Mouse (Mus musculus) kidney, embryonic 15.5 days (tissue): ENCODE measurements around the gene Igtp. TPM values are rescaled to one million over a fixed set of nuclear protein-coding genes. Genes with fewer than 3 reads are reported as not detected.

Experiments
- ATAC-seq: fragments of 200-750 bp; cut with Nextera tagmentation; replicated peaks from 2 replicates; pipeline ENCODE4 v1.8.0; 2017; ENCODE audit warnings: moderate TSS enrichment; ENCODE audit not compliant: low FRiP score
- H3K27ac ChIP-seq: fragments of 300-500 bp; sonication (generic); 2 replicates; pipeline ENCODE4 v1.5.1; 2015; ENCODE audit warnings: mild to moderate bottlenecking, inconsistent platforms
- H3K27me3 ChIP-seq: fragments of 300-500 bp; sonication (generic); 2 replicates; pipeline ENCODE4 v1.6.1; 2015; ENCODE audit warnings: inconsistent platforms
- H3K36me3 ChIP-seq: fragments of 300-500 bp; sonication (generic); 2 replicates; pipeline ENCODE4 v1.6.1; 2015; ENCODE audit warnings: inconsistent platforms
- H3K4me1 ChIP-seq: fragments of 300-500 bp; sonication (generic); 2 replicates; pipeline ENCODE4 v1.6.1; 2015; ENCODE audit warnings: inconsistent platforms
- H3K4me2 ChIP-seq: fragments of 300-500 bp; sonication (generic); 2 replicates; pipeline ENCODE4 v1.6.1; 2015; ENCODE audit warnings: moderate library complexity, mild to moderate bottlenecking, inconsistent platforms
- H3K4me3 ChIP-seq: fragments of 300-500 bp; sonication (generic); replicated peaks from 2 replicates; pipeline ENCODE4 v1.5.1; 2015; ENCODE audit warnings: mild to moderate bottlenecking, inconsistent platforms
- H3K9ac ChIP-seq: fragments of 300-500 bp; sonication (generic); 2 replicates; pipeline ENCODE4 v1.6.1; 2015; ENCODE audit warnings: mild to moderate bottlenecking, inconsistent platforms
- H3K9me3 ChIP-seq: fragments of 300-500 bp; sonication (generic); replicated peaks from 2 replicates; pipeline ENCODE4 v1.6.1; 2016; ENCODE audit warnings: inconsistent platforms
- WGBS: fragments of 180-500 bp; shearing (Covaris S2); methylation state at CpG from one replicate; pipeline ENCODE4 v1.1.7; 2015; ENCODE audit warnings: mixed read lengths; 5-methylcytosine and 5-hydroxymethylcytosine counted together
- polyA plus RNA-seq: library from polyadenylated mRNA; unstranded; fragments of >200 nt; fragmentation: Nextera tagmentation; extraction: Ambion mirVana; gene quantifications from 2 replicates; pipeline ENCODE4 v1.2.1, GENCODE M21; 2015

Gene Igtp
- polyA plus RNA-seq, 1 experiment from 2014 or later: 4.6 TPM

DNA sequence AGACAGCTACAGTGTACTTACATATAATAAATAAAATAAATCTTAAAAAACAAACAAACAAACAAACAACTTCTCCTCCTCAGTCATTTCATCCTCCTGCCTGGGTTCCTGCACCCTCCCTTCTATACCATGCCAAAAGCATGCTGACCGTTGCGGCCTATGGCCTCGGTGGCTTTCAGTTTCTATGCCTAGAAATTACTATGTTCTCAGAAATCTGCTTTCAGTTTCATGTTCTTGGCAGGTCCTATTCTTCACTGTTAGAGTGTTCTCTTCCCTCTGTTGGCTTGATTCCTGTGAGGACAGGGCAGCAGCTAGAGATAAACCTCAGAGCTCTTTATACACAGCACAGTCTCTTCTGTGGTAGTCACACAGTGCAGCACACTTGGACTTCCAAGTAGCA lies 15.8 kb upstream of the Igtp start:
- H3K4me2 ChIP-seq: no peak overlapping the region
- WGBS: 89% methylated on average over 3 of the region's 3 CpGs
- no peak for ATAC-seq

DNA sequence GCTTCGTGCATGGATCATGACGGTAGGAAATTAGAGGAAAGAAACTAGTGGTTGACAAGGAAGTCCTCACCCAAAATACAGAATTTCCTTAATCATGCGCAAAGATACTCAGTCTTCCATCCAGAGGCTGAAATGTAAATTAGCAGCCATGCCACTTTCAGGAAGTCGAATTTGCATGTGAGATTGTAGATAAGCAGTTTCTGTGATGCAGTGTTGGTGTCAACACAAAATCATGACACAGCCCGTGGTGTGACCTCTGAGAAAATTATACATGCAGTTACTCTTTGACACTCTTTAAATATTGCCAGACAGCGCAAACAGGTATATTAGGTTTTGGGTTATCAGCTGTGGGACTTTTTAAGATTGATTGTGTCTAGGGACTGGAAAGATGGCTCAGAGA lies 9.7 kb upstream of the Igtp start:
- Histone ChIP-seq H3K4me3 (no peak overlapping the region), H3K36me3 (no peaks in the 10 kb centered on the region), H3K27ac (no peak overlapping the region), H3K27me3 (no peaks in the 10 kb centered on the region), H3K9me3 (no peaks in the 10 kb centered on the region), H3K4me2 (no peak overlapping the region), H3K9ac (no peak overlapping the region), H3K4me1 (peaks cover 11% of the 10 kb centered on the region)
- no peak for ATAC-seq
- 89% methylated on average over 6 of the region's 6 CpGs for WGBS

More for the DNA sequence above, 15.8 kb upstream of the Igtp start:
- no peak overlapping the region for H3K27ac ChIP-seq
- H3K4me3 ChIP-seq: no peak overlapping the region
- H3K27me3 ChIP-seq: no peaks in the 10 kb centered on the region
- H3K36me3 ChIP-seq: peaks cover 17% of the 10 kb centered on the region
- H3K4me1 ChIP-seq: no peaks in the 10 kb centered on the region
- no peak overlapping the region for H3K9ac ChIP-seq
- H3K9me3 ChIP-seq: no peaks in the 10 kb centered on the region

DNA sequence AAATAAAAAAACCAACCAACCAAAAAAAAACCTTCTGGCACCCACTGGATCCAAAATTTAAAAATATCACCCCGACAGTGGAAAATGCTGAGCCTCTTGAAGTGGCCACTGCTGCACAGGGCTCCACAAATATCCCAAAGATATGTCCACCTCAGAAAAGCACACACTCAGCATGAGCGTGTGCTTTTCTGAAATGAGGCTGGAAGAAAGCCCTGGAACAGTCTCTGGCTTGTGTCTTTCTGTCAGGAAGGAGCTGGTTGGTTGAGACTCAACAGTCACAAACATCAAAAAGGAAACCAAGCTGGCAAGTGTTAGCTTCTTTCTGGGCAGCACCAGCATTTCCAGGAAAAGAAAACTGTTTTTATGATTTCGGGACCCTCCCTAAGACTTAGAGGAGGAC lies 6.0 kb upstream of the Igtp start:
- Histone ChIP-seq H3K9me3 (no peaks in the 10 kb centered on the region), H3K4me2 (no peak overlapping the region), H3K36me3 (no peaks in the 10 kb centered on the region), H3K27ac (peak overlapping the region; percentile 37; the same call in 1 of the 2 replicates), H3K9ac (no peak overlapping the region), H3K4me1 (peaks cover 18% of the 10 kb centered on the region), H3K27me3 (no peaks in the 10 kb centered on the region), H3K4me3 (no peak overlapping the region)
- ATAC-seq: no peak
- WGBS: 78% methylated on average over 3 of the region's 3 CpGs

DNA sequence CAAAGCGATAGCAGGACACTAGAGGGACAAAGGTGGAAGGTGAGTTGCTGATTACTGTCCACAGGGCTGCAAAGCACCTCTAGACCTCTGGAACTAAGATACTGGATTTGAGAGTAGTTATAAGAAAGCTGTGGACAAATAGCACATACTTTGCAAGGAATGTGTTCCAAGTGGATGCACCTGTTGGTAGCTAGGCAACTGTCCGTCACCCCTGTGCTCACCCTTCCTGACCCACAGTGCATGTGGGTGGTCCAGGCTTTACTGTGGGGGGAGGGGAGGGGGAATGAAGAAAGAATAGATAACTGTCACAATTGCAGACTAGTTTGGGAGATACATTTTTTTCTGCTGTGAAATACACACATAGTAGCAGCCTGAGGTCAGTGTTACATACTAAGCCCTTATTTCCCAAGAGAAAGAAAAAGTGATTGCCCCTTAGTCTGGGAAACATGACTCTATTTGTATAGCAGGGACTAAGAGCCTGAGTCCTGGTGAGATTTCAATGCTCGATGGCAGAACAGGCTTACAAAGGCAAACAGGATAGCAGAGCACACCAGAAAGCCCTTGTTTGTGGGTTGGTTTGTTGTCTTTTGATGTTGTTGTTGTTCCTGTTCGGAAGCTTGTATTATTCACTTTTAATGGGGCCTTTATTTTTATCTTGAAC lies 5.4 kb upstream of the Igtp start:
- peak overlapping the region; percentile 37; the same call in 1 of the 2 replicates for H3K27ac ChIP-seq
- no peak; the same call in 1 of the 2 replicates for ATAC-seq
- 48% methylated on average over 4 of the region's 4 CpGs for WGBS
- H3K36me3 ChIP-seq: no peaks in the 10 kb centered on the region
- no peaks in the 10 kb centered on the region for H3K9me3 ChIP-seq
- H3K4me2 ChIP-seq: 0 out of 2 replicates have a peak overlapping the region, but pooled peaks have one; percentile 1
- H3K9ac ChIP-seq: no peak overlapping the region
- H3K4me3 ChIP-seq: no peak overlapping the region
- no peaks in the 10 kb centered on the region for H3K27me3 ChIP-seq
- H3K4me1 ChIP-seq: peaks cover 18% of the 10 kb centered on the region

DNA sequence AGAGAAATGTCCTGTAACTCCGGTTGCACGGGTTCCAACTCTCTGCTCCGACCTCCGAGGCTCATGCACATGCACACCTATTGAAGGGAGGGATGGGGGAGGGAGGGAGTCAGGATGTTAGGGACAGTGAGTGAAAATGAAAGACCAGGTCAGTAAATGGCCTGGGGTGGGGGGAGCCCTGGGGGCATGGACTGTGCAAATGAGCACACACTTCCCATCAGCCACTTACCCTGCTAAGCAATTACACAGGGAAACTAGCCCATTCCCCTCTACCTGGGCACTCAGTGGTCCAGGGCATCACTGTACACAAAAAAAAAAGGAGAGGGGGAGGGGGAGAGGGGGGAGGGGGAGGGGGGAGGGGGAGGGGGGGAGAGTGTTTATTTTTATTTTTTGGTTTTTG lies 693 bp upstream of the Igtp start:
- H3K36me3 ChIP-seq: no peaks in the 10 kb centered on the region
- no peak for ATAC-seq
- peak overlapping the region; percentile 62 for H3K4me2 ChIP-seq
- peaks cover 13% of the 10 kb centered on the region for H3K4me1 ChIP-seq
- H3K27ac ChIP-seq: no peak overlapping the region
- H3K27me3 ChIP-seq: no peaks in the 10 kb centered on the region
- 88% methylated on average over 4 of the region's 4 CpGs for WGBS
- H3K4me3 ChIP-seq: peak overlapping the region; percentile 69
- H3K9ac ChIP-seq: no peak overlapping the region
- no peaks in the 10 kb centered on the region for H3K9me3 ChIP-seq

DNA sequence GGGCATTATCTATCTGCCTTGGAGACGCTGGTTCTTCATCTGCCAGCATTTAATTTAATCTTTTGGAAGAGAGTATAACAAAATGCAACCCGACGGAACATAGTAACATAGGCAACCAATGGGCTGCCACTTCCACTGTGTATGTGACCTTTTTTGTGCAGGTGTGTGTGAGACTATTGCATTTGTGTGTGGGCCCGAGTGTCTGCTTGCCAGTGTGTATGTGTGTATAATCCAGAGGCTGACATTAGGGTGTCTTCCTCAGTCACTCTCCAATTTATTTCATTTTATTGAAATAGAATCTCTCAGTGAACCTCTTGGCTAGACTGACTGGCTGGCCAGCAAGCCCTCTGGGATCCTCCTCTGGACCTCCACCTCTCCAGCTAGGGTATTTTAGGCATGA lies 870 bp downstream of the Igtp start:
- WGBS: 92% methylated on average over 4 of the region's 4 CpGs
- H3K27me3 ChIP-seq: no peaks in the 10 kb centered on the region

DNA sequence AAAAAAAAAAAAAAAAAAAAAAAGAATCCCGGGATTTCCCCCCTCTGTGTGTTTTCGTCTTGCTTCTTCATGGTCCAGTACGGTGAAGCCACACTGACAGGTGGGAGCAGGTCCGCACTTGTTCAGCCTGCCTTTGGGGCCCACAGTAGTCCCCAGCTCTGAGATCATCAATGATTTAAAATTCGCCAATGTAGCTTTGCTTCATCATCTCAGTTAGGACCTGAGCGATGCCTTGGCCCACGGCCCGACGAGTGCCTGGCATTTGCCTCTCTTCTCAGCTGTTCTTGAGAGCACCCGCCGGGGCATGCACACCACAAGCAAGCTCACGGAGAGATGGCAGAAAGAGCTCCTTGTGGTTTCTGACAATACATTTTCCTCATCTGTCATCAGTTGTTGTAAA lies 1.7 kb downstream of the Igtp start:
- no peaks in the 10 kb centered on the region for H3K9me3 ChIP-seq
- H3K4me2 ChIP-seq: no peak overlapping the region
- H3K27me3 ChIP-seq: no peaks in the 10 kb centered on the region
- H3K36me3 ChIP-seq: no peaks in the 10 kb centered on the region
- 88% methylated on average over 12 of the region's 12 CpGs for WGBS
- H3K4me3 ChIP-seq: no peak overlapping the region
- H3K27ac ChIP-seq: no peak overlapping the region
- no peak overlapping the region for H3K9ac ChIP-seq
- no peak for ATAC-seq
- H3K4me1 ChIP-seq: no peaks in the 10 kb centered on the region

More for the DNA sequence above, 870 bp downstream of the Igtp start:
- no peak for ATAC-seq
- no peak overlapping the region for H3K27ac ChIP-seq
- H3K4me3 ChIP-seq: no peak overlapping the region
- 0 out of 2 replicates have a peak, but pooled peaks cover 5% of the 10 kb centered on the region for H3K4me1 ChIP-seq
- H3K9ac ChIP-seq: no peak overlapping the region
- H3K36me3 ChIP-seq: no peaks in the 10 kb centered on the region
- no peaks in the 10 kb centered on the region for H3K9me3 ChIP-seq
- no peak overlapping the region for H3K4me2 ChIP-seq

DNA sequence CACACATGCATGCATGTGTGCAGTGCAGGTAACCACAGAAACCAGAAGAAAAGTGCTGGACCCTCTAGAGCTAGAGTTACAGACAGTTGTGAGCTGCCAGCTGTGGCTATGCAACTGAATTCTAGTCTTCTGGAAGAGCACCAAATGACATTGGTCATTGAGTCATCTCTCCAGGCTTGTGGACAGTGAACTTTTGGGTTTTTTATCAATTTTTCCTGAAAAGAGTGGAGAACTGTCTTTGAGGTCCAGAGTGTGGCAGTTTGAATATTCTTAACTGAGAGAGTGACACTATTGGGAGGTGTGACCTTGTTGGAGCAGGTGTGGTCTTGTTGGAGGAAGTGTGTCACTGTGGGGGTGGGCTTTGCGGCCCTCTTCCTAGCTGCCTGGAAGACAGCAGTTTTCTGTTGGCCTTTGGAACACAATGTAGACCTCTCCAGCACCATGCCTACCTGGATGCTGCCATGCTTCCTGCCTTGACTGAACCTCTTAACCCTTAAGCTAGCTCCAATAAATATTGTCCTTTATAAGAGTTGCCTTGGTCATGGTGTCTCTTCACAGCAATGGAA lies 11.0 kb downstream of the Igtp start:
- no peaks in the 10 kb centered on the region for H3K27me3 ChIP-seq
- no peaks in the 10 kb centered on the region for H3K9me3 ChIP-seq
- H3K9ac ChIP-seq: no peak overlapping the region
- peaks cover 9% of the 10 kb centered on the region for H3K4me1 ChIP-seq
- 91% methylated on average over 1 of the region's 1 CpGs for WGBS
- H3K36me3 ChIP-seq: no peaks in the 10 kb centered on the region
- ATAC-seq: no peak
- H3K4me3 ChIP-seq: no peak overlapping the region
- H3K27ac ChIP-seq: no peak overlapping the region
- H3K4me2 ChIP-seq: no peak overlapping the region

DNA sequence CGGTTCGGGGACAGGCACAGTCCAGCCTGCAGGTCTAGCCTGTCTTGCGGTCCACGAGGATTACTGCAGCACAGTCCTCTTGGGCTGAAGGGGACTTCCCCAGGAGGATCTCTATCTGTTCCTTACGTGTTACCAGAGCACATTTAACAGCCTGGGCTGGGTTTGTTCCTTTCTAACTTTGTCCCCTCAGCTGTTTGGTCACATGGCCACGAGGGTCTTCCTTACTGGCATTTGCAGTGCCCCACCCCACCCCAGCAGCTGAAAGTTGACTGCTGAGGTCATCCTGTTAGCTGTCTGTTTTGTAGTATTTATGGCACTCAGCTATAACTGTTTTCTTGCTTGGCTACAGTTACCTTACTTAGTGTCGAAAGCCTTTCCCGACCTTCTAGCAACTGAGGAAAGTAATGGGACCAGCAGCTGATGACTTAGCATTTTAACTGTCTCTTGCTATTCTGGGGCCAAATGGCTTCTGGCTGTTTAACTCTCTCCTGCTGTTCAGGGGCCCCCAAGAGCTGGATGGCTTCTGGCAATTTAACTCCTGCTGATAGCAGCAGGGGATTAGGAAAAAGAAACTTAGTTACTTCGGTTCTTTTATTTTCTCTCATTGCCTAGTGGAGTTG lies 11.8 kb downstream of the Igtp start:
- Histone ChIP-seq H3K27me3 (no peaks in the 10 kb centered on the region), H3K36me3 (no peaks in the 10 kb centered on the region), H3K9ac (no peak overlapping the region), H3K4me3 (no peak overlapping the region), H3K4me1 (peaks cover 9% of the 10 kb centered on the region), H3K27ac (no peak overlapping the region), H3K9me3 (no peaks in the 10 kb centered on the region), H3K4me2 (peak overlapping the region; percentile 5; the same call in 1 of the 2 replicates)
- ATAC-seq: no peak
- WGBS: 25% methylated on average over 9 of the region's 9 CpGs

DNA sequence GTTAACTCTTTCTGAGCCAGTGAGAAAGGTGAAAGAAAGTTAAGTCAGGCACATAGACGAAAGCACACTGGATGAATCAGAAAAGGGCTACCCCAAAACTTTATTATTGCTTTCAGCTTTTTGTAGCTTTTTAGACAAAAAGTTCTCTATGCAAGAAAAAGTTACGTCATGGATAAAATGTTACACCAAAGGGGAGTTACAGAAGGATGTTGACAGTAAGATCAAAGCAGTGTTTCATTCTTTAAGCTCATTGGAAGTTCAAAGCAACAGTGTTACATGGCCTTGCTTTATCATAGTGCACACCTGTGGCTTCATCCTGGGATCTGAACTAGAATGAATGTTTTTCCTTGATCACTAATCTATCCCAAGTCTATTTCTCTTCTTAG lies 12.3 kb downstream of the Igtp start:
- Histone ChIP-seq H3K27ac (no peak overlapping the region), H3K4me2 (peak overlapping the region; percentile 5; the same call in 1 of the 2 replicates), H3K4me3 (no peak overlapping the region), H3K4me1 (peaks cover 9% of the 10 kb centered on the region), H3K27me3 (no peaks in the 10 kb centered on the region), H3K9me3 (no peaks in the 10 kb centered on the region), H3K36me3 (no peaks in the 10 kb centered on the region), H3K9ac (no peak overlapping the region)
- 19% methylated on average over 2 of the region's 2 CpGs for WGBS
- ATAC-seq: no peak

DNA sequence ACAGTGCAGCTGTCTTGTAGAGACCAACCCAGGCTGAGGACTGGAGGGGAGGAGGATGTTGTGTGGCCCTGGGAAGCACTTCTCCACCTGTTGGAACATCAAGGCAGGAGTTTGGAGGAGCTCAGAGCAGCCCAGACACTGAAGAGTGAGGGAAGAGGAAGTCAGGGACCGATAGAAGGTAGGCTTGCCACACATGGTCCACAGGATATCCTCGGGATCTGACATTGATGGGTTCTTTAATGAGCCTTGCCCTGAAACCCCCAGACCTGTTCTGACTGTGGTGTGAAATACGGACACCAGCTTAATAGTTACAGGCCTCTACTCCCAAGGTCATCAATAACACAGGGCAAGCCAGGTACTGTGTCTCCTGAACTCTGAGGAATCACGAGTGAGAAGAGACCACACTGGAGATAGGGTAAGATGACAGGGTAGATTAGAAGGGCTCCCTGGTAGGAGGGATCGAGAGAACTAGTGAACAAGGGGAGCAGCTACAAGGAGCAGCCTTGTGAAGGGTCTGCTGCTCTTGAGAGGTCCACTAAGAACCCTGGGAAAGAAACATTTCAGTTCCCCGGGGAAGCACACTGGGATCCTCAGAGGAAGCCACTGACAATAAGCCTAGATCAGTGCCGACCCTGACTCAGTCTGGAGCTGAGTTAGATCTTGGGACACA lies 14.5 kb downstream of the Igtp start:
- no peak overlapping the region for H3K27ac ChIP-seq
- no peaks in the 10 kb centered on the region for H3K27me3 ChIP-seq
- no peaks in the 10 kb centered on the region for H3K9me3 ChIP-seq
- H3K9ac ChIP-seq: no peak overlapping the region
- peaks cover 9% of the 10 kb centered on the region for H3K4me1 ChIP-seq
- no peak for ATAC-seq
- WGBS: 80% methylated on average over 7 of the region's 7 CpGs
- H3K4me2 ChIP-seq: 0 out of 2 replicates have a peak overlapping the region, but pooled peaks have one; percentile 62
- H3K36me3 ChIP-seq: no peaks in the 10 kb centered on the region
- no peak overlapping the region; the same call in 1 of the 2 replicates for H3K4me3 ChIP-seq
